Mouse (Mus musculus): ENCODE results near the gene Ifitm10. TPM values are rescaled to one million over a fixed set of nuclear protein-coding genes. Genes with fewer than 3 reads are reported as not detected.
"Not testable (repeated sequence)": the region's sequence is repeated elsewhere in the genome, so short reads cannot be mapped to it uniquely, and the experiment has no call there.

Gene Ifitm10
- polyA plus RNA-seq, 1 experiment, result 3.4 TPM

DNA sequence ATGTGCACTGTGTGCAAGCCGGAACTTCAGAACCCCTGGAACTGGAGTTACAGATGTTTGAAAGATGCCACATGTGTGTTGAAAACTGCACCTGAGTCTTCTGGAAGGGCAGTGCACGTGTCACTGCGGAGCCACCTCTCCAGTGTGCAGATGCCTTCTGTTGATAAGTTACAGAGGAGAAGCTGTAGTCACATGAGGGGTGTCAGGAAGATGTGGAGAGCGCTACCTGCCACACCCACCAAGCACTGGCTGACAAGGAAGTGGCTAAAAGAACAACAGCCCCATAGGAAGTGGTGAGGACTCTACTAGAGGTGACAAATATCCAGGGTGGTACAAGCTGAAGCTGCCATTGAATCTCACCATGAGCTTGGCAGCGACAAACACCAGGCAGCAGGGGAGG is 19.7 kb downstream of the Ifitm10 start:
- Histone ChIP-seq H3K4me3 (replicated peaks) (peak overlapping the region; percentile 42), H3K27me3 (replicated peaks) (peaks cover 4% of the 10 kb centered on the region), H3K36me3 (replicated peaks; ENCODE audit: low read length) (no peaks in the 10 kb centered on the region), H3K9me3 (no peaks in the 10 kb centered on the region), H3K4me1 (peaks cover 71% of the 10 kb centered on the region)
- no peak for TF ChIP-seq FLI1 (IDR thresholded peaks at IDR 0.05; ENCODE audit: low read length)
- no peak for TF ChIP-seq GATA1 (IDR thresholded peaks at IDR 0.05; ENCODE audit: borderline replicate concordance, low read length)

DNA sequence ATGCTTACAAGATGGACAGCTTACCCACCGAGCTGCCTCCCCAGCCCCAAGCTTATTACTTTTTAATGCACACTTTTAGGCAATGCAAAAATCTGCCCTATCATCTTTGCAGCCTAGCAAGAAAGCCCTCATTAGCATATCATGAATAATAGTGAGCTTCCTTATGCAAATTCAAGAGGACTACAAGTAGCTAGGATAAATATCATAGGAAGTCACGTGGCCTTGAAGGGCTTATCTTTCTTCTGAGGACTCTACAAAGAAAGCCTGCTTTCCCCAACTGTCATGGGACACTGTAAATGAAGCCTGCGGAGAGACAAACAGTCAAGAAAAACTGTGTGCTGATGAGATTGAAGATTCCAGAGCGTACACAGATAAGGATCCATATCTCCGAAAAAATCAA is 22.0 kb downstream of the Ifitm10 start:
- H3K9me3 ChIP-seq, result no peaks in the 10 kb centered on the region
- H3K36me3 ChIP-seq (replicated peaks; ENCODE audit: low read length), result no peaks in the 10 kb centered on the region
- peaks cover 60% of the 10 kb centered on the region for H3K4me1 ChIP-seq
- TF ChIP-seq GATA1 (IDR thresholded peaks at IDR 0.05; ENCODE audit: borderline replicate concordance, low read length) (no peak), FLI1 (IDR thresholded peaks at IDR 0.05; ENCODE audit: low read length) (no peak)
- no peak overlapping the region for H3K4me3 ChIP-seq (replicated peaks)
- H3K27me3 ChIP-seq (replicated peaks), result peaks cover 4% of the 10 kb centered on the region

DNA sequence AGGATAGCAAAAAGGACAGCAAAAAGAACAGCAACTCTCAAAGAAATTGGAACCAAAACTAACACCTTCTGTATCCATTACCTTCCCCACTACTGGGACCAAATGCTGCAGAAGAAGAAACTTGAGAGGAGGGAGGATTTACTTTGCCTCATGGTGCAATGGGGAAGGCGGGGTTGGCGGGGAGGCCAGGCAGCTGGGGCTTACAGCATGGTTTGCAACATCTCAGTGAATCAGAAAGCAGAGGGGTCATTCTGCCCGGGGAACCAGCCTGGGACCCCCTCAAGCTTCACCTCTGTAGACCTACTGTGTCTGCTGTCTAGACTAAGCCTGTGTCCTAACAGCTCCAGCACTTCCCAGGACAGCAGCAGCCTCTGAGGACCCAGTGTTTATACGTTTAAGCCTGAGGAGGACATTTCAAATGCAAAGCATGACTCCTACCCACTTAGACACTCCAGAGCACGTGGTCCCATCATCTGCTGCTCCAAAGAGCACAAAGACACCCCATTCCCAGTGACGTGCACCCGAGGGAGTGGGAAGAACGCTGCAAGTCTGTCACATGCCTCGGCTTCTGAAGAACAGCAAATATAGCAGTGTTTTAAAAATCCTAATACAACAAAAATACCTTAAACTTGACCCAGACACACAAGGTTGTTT is 24.1 kb downstream of the Ifitm10 start:
- Histone ChIP-seq H3K4me3 (replicated peaks) (no peak overlapping the region), H3K9me3 (no peaks in the 10 kb centered on the region), H3K27me3 (replicated peaks) (no peaks in the 10 kb centered on the region), H3K4me1 (peaks cover 58% of the 10 kb centered on the region), H3K36me3 (replicated peaks; ENCODE audit: low read length) (no peaks in the 10 kb centered on the region)
- TF ChIP-seq FLI1 (IDR thresholded peaks at IDR 0.05; ENCODE audit: low read length) (no peak), GATA1 (IDR thresholded peaks at IDR 0.05; ENCODE audit: borderline replicate concordance, low read length) (no peak)

DNA sequence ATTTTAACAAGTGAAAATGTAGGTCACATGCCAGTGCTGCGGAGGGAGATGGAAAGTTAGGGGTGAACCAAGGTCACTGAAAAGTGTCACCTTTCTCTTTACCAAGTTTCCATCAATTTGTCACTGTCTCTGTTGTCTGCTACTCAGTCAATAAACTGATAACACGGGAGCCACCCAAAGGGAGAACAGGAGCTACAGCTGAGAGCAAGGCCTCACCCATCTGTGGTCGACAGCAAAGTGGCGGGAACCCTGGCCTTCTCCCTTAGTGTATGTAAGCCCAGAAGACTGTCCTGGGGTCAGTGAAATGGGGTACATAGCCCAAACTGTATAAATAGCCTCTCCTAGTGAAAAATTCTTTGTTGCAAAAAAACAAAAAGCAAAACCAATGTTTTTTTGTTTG is 26.0 kb downstream of the Ifitm10 start:
- TF ChIP-seq FLI1 (IDR thresholded peaks at IDR 0.05; ENCODE audit: low read length) (no peak), GATA1 (IDR thresholded peaks at IDR 0.05; ENCODE audit: borderline replicate concordance, low read length) (no peak)
- no peak overlapping the region for H3K4me3 ChIP-seq (replicated peaks)
- no peaks in the 10 kb centered on the region for H3K9me3 ChIP-seq
- H3K36me3 ChIP-seq (replicated peaks; ENCODE audit: low read length), result no peaks in the 10 kb centered on the region
- no peaks in the 10 kb centered on the region for H3K27me3 ChIP-seq (replicated peaks)
- H3K4me1 ChIP-seq, result peaks cover 52% of the 10 kb centered on the region

DNA sequence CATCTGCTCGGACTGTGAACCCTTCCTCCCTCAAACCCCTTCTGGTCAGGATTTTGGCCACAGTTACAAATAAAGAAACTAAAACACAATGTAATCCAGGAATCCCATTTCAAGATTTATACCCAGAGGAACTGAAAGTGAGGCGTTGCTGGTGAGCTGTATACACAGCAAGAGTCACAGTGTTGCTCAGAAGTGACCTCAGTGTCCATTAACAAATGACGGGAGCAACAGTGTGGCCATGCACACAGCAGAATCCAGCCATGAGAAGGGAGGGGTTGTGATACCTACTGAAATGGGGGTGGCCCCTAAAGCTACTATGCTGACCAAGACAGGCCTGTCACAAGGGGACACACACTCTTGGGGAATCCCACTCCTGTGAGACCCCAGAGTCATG is 31.3 kb downstream of the Ifitm10 start:
- H3K9me3 ChIP-seq, result no peaks in the 10 kb centered on the region
- peak overlapping the region; percentile 31 for H3K4me3 ChIP-seq (replicated peaks)
- H3K4me1 ChIP-seq, result peaks cover 58% of the 10 kb centered on the region
- H3K27me3 ChIP-seq (replicated peaks), result no peaks in the 10 kb centered on the region
- no peaks in the 10 kb centered on the region for H3K36me3 ChIP-seq (replicated peaks; ENCODE audit: low read length)
- TF ChIP-seq GATA1 (IDR thresholded peaks at IDR 0.05; ENCODE audit: borderline replicate concordance, low read length) (no peak), FLI1 (IDR thresholded peaks at IDR 0.05; ENCODE audit: low read length) (no peak)

DNA sequence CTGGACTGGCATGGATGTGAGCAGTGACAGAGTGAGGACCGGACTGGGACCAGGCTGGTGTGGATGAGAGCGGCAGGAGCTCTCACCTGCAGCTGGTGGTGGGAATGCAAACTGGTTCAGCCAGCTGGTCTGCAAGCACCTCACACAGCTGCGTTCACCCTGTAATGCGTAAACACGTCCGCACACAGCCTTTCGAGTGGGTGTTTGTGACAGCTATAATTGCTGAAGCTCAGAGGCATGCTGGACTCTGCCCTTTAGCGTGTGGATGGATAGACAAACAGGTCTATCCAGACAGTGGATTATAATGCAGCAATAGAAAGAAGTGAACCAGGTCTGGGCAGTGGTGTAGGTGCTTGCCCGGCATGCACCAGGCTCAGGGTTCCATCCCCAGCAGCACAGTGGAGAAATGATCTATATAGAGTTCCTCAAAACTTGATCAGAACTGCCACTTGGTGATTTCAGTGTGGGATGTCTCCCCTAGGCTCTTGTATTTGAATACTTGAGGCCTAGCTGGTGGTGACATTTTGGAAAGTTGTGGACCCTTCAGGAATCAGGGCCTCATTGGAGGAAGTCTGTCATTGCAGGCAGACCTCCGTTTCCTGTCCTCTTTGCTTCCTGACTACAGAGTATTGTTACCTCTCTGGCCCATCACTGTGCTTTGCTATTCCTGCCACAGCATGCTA is 31.8 kb downstream of the Ifitm10 start:
- no peaks in the 10 kb centered on the region for H3K9me3 ChIP-seq
- H3K27me3 ChIP-seq (replicated peaks), result no peaks in the 10 kb centered on the region
- peaks cover 57% of the 10 kb centered on the region for H3K4me1 ChIP-seq
- no peaks in the 10 kb centered on the region for H3K36me3 ChIP-seq (replicated peaks; ENCODE audit: low read length)
- H3K4me3 ChIP-seq (replicated peaks), result peak overlapping the region; percentile 53
- TF ChIP-seq GATA1 (IDR thresholded peaks at IDR 0.05; ENCODE audit: borderline replicate concordance, low read length) (no peak), FLI1 (IDR thresholded peaks at IDR 0.05; ENCODE audit: low read length) (no peak)

DNA sequence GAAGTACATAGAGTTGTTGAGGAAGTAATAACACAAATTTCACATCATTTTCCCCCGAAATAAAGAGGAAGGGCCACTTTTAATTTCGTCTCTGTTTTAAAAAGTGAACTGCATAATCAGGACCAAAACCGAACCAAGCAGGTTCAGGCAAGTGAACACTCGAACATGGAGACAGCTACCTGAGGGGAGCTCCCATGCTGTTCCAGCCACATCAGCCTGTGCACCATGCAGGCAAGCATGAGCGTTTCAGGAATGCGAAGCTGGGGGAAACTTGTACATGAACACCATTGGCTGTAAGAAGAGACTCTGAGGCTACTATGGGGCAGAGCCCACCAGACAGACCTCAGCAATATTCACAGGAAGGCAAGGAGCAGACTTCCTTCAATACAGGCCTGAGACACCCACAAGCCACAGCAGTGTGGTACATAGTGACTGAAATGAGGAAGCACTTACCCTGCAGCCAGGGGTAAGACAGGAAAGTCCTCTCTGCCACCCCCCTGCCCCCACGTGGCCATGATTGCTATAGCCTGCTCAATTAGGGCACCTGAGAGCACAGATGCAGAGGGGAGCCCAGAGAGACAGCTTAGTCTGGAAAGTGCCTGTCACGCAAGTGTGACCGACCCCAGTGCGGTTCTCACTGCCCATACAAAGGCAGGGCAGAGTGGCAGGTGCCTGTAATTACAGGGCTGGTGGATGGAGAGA is 33.1 kb downstream of the Ifitm10 start:
- H3K27me3 ChIP-seq (replicated peaks), result peaks cover 7% of the 10 kb centered on the region
- no peaks in the 10 kb centered on the region for H3K36me3 ChIP-seq (replicated peaks; ENCODE audit: low read length)
- peak overlapping the region; percentile 19 for H3K4me3 ChIP-seq (replicated peaks)
- peaks cover 46% of the 10 kb centered on the region for H3K4me1 ChIP-seq
- no peak for TF ChIP-seq FLI1 (IDR thresholded peaks at IDR 0.05; ENCODE audit: low read length)
- no peak for TF ChIP-seq GATA1 (IDR thresholded peaks at IDR 0.05; ENCODE audit: borderline replicate concordance, low read length)
- H3K9me3 ChIP-seq, result no peaks in the 10 kb centered on the region

DNA sequence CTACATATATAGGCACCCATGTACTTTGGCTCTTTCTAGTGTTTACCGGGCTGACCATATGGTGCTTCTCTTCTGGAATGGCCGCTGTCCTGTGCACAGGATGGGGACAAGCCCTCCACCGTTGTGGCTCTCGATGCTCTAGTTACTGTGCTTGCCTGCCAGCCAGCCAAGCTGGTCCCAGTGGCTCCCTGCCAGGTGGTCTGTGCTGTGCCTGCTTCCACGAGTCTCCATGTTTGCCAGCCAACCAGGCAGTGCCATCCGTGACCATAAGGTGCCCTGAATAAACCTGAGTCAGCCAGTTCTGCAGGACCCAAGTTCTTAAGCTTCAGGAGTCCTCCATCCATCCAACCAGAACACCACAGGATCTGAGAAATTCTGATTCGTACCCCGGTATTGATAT is 38.4 kb downstream of the Ifitm10 start:
- Histone ChIP-seq H3K4me1 (peaks cover 38% of the 10 kb centered on the region), H3K27me3 (replicated peaks) (peaks cover 18% of the 10 kb centered on the region), H3K36me3 (replicated peaks; ENCODE audit: low read length) (no peaks in the 10 kb centered on the region), H3K4me3 (replicated peaks) (no peak overlapping the region), H3K9me3 (no peaks in the 10 kb centered on the region)
- no peak for TF ChIP-seq GATA1 (IDR thresholded peaks at IDR 0.05; ENCODE audit: borderline replicate concordance, low read length)
- TF ChIP-seq FLI1 (IDR thresholded peaks at IDR 0.05; ENCODE audit: low read length), result no peak

DNA sequence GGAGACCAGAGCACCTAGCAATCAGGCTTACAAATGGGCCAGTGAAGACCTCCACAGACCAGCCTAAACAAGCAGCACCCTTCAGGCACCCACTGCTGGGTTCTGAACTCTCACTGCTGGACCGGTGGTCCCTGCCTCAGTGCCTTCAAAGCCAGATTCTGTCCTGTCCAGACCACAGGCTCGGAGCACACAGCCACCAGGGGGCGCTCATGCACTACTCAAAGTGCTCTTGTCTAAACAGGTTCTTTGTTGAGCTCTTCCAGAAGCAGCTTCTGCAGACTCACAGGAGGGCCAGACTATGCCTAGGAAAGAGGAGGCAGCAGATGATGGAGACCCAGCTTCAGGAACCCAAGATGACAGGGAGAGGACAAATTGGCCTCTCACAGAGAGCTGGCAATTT is 39.3 kb downstream of the Ifitm10 start:
- H3K9me3 ChIP-seq, result no peaks in the 10 kb centered on the region
- H3K4me3 ChIP-seq (replicated peaks), result no peak overlapping the region
- no peaks in the 10 kb centered on the region for H3K36me3 ChIP-seq (replicated peaks; ENCODE audit: low read length)
- no peak for TF ChIP-seq GATA1 (IDR thresholded peaks at IDR 0.05; ENCODE audit: borderline replicate concordance, low read length)
- no peak for TF ChIP-seq FLI1 (IDR thresholded peaks at IDR 0.05; ENCODE audit: low read length)
- H3K27me3 ChIP-seq (replicated peaks), result peaks cover 23% of the 10 kb centered on the region
- peaks cover 34% of the 10 kb centered on the region for H3K4me1 ChIP-seq

DNA sequence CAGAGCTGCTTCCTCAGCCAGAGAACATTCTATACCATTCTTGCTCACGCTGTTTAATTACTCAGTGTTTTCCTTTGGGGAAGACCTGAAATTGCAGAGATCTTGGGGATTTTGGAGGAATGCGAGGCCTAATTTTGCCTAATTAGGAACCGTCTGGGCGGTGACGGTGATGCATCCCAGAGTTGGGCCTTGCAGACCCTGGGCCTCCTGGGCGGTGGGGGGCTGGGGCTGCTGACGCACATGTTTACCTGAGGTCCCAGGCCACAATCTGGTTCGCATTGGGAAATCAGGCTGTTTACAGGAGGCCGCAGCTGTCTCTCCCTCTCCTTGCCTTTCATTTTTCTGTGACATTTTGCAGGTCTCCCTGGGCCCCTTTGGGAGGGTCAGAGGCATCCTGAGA is 40.8 kb downstream of the Ifitm10 start:
- H3K27me3 ChIP-seq (replicated peaks), result peaks cover 32% of the 10 kb centered on the region
- H3K36me3 ChIP-seq (replicated peaks; ENCODE audit: low read length); H3K4me3 ChIP-seq (replicated peaks); H3K9me3 ChIP-seq: not testable (repeated sequence)
- peaks cover 41% of the 10 kb centered on the region for H3K4me1 ChIP-seq
